Mouse (Mus musculus) testis, adult 2 months (tissue): ENCODE data around the gene Gde1. TPM values are rescaled to one million over a fixed set of nuclear protein-coding genes. Genes with fewer than 3 reads are reported as not detected.

Source experiments
- H3K27ac ChIP-seq: fragments of 200-500 bp; 2 replicates; pipeline ENCODE4 v1.5.1; 2012; ENCODE audit warnings: low read depth, low read length; ENCODE audit not compliant: control insufficient read depth, insufficient read depth
- H3K27me3 ChIP-seq: fragments of 200-500 bp; 2 replicates; pipeline ENCODE4 v1.6.1; 2012; ENCODE audit warnings: mild to moderate bottlenecking, low read length, moderate library complexity; ENCODE audit not compliant: control insufficient read depth, insufficient read depth
- H3K36me3 ChIP-seq: fragments of 200-500 bp; 2 replicates; pipeline ENCODE4 v1.6.1; 2012; ENCODE audit warnings: mild to moderate bottlenecking, low read length; ENCODE audit not compliant: control insufficient read depth, insufficient read depth
- H3K4me1 ChIP-seq: fragments of 200-500 bp; 2 replicates; pipeline ENCODE4 v1.6.1; 2012; ENCODE audit warnings: low read length; ENCODE audit not compliant: control insufficient read depth, insufficient read depth
- H3K4me3 ChIP-seq: fragments of 200-500 bp; 2 replicates; pipeline ENCODE4 v1.5.1; 2012; ENCODE audit warnings: low read depth, mild to moderate bottlenecking, low read length, moderate library complexity, mixed read lengths; ENCODE audit not compliant: control insufficient read depth
- CTCF ChIP-seq: fragments of 200-500 bp; IDR thresholded peaks from 2 replicates; pipeline ENCODE4 v1.5.1; 2012; ENCODE audit warnings: low read depth, mild to moderate bottlenecking, inconsistent platforms, low read length, moderate library complexity; ENCODE audit not compliant: control insufficient read depth, insufficient read depth, insufficient replicate concordance
- POLR2A ChIP-seq: fragments of 200-500 bp; IDR thresholded peaks from 2 replicates; pipeline ENCODE4 v1.6.1; 2012; ENCODE audit warnings: low read depth, mild to moderate bottlenecking, inconsistent platforms, low read length, moderate library complexity; ENCODE audit not compliant: control insufficient read depth
- polyA plus RNA-seq: library from polyadenylated mRNA; depleted of rRNA; stranded (reverse); fragments of >200 nt; gene quantifications from 2 replicates; pipeline ENCODE4 v1.2.3, GENCODE M21; 2012; rRNA removed

Gene Gde1
- 162 and 164 TPM in 2 replicates for polyA plus RNA-seq

GRCm38 (mm10) chr7:118705101-118705961 is at the start of gene Gde1:
Gene Gde1, minus strand, starts transcription at chr7:118705778.
- Histone ChIP-seq H3K36me3 (no peaks in the 10 kb centered on the region; the same call in 1 of the 2 replicates), H3K4me3 (peak within 1 kb of the TSS; percentile 91), H3K4me1 (peaks cover 5% of the 10 kb centered on the region), H3K27ac (peak within 1 kb of the TSS; percentile 86), H3K27me3 (no peaks in the 10 kb centered on the region)
- TF ChIP-seq CTCF (no peak), POLR2A (peak; percentile 78)

- Histone ChIP-seq H3K36me3 (peaks cover 1% of the 10 kb centered on the region; the same call in 1 of the 2 replicates), H3K27me3 (no peaks in the 10 kb centered on the region), H3K4me1 (no peaks in the 10 kb centered on the region), H3K27ac (no peak overlapping the region), H3K4me3 (no peak overlapping the region)
- TF ChIP-seq CTCF: no peak
- TF ChIP-seq POLR2A: no peak
Measured at GRCm38 (mm10) chr7:118751625-118752024, 46.0 kb upstream of the Gde1 start.

GRCm38 (mm10) chr7:118749706-118750105 is 44.1 kb upstream of the Gde1 start:
- peaks cover 2% of the 10 kb centered on the region; the same call in 1 of the 2 replicates for H3K36me3 ChIP-seq
- H3K4me3 ChIP-seq: no peak overlapping the region
- no peaks in the 10 kb centered on the region for H3K27me3 ChIP-seq
- no peak for TF ChIP-seq POLR2A
- TF ChIP-seq CTCF: no peak
- H3K27ac ChIP-seq: no peak overlapping the region
- H3K4me1 ChIP-seq: no peaks in the 10 kb centered on the region

GRCm38 (mm10) chr7:118747891-118748672 is 42.5 kb upstream of the Gde1 start:
- Histone ChIP-seq H3K4me1 (no peaks in the 10 kb centered on the region), H3K27ac (no peak overlapping the region), H3K27me3 (no peaks in the 10 kb centered on the region), H3K4me3 (no peak overlapping the region), H3K36me3 (peaks cover 2% of the 10 kb centered on the region; the same call in 1 of the 2 replicates)
- TF ChIP-seq CTCF (no peak), POLR2A (no peak)

GRCm38 (mm10) chr7:118744766-118745165 is 39.2 kb upstream of the Gde1 start:
- H3K36me3 ChIP-seq: peaks cover 2% of the 10 kb centered on the region; the same call in 1 of the 2 replicates
- H3K4me3 ChIP-seq: no peak overlapping the region

GRCm38 (mm10) chr7:118742278-118742677 is 36.7 kb upstream of the Gde1 start:
- H3K27me3 ChIP-seq: no peaks in the 10 kb centered on the region
- H3K36me3 ChIP-seq: peaks cover 2% of the 10 kb centered on the region; the same call in 1 of the 2 replicates
- TF ChIP-seq POLR2A (peak; percentile 37; the same call in 1 of the 2 replicates), CTCF (no peak)
- H3K27ac ChIP-seq: peak overlapping the region; percentile 71
- no peak overlapping the region for H3K4me3 ChIP-seq
- peaks cover 12% of the 10 kb centered on the region for H3K4me1 ChIP-seq

More at GRCm38 (mm10) chr7:118744766-118745165, 39.2 kb upstream of the Gde1 start:
- H3K27ac ChIP-seq: no peak overlapping the region; the same call in 1 of the 2 replicates
- H3K4me1 ChIP-seq: peaks cover 12% of the 10 kb centered on the region
- TF ChIP-seq POLR2A (no peak), CTCF (no peak)
- H3K27me3 ChIP-seq: no peaks in the 10 kb centered on the region

GRCm38 (mm10) chr7:118740532-118741338 is 35.2 kb upstream of the Gde1 start:
- peaks cover 12% of the 10 kb centered on the region for H3K4me1 ChIP-seq
- peak; percentile 55; the same call in 1 of the 2 replicates for TF ChIP-seq POLR2A
- TF ChIP-seq CTCF: no peak
- peak overlapping the region; percentile 84 for H3K4me3 ChIP-seq
- H3K36me3 ChIP-seq: no peaks in the 10 kb centered on the region
- no peaks in the 10 kb centered on the region for H3K27me3 ChIP-seq
- peak overlapping the region; percentile 71 for H3K27ac ChIP-seq
